Mouse (Mus musculus): Measurements from ENCODE around the gene Mpp2.

- no peak for TF ChIP-seq POLR2A (IDR thresholded peaks at IDR 0.05; ENCODE audit: low read depth, low read length)
- TF ChIP-seq CTCF (conservative IDR thresholded peaks at IDR 0.05; ENCODE audit: insufficient read depth, insufficient read length, low read depth, low read length) = no peak
Measured at GRCm38 (mm10) chr11:102101219-102101618, 12.9 kb upstream of the Mpp2 start, which contains the start of gene Ppy.
